Mouse (Mus musculus) MN1 (cell line): ENCODE measurements around the gene 4921524J17Rik.

ENCODE experiments used
- DNase-seq: peaks from one replicate; pipeline ENCODE4 v3.0.0-alpha.2; 2016; ENCODE audit warnings: low spot score

The 4921524J17Rik gene

GRCm38 (mm10) chr8:85441564-85441963 is 8.9 kb upstream of the 4921524J17Rik start:
- DNase-seq = no peak

DNA sequence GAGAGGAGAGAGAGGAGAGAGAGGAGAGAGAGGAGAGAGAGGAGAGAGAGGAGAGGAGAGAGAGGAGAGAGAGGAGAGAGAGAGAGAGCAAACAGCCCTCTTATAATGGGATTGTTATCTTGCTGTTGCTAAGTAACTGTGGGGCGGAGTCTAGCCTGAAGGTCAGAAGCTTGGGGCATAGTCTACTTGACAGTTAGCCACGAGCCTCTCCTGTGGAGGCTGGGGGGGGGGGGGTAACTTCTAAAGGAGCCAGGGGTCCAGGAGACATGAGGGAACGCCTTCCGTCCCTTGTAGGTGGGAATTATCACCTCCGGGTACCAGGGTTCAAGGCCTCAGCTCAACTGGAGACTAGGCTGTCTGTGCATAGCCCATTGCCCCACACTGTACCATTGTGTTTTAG is 3.1 kb upstream of the 4921524J17Rik start:
- no peak for DNase-seq

DNA sequence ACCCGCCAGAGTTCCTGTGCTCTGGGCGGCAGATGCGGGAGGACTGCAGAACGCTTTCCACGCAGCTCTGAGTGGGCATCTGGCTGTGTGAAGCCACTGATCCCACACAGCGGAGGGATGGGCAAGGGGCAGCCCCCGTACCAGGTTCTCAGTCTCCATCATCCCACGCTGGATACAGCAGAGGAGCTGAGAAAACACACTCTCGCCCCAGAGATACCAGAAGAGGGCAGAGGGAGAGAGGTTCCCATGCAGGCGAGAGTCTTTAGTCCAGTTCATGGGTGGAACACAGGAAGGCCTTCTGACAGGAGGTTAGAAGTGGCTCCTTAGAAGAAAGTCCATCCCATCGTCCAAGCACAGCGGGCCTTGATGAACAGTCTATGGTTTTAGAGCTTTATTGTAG is 2.2 kb upstream of the 4921524J17Rik start:
- DNase-seq = no peak

DNA sequence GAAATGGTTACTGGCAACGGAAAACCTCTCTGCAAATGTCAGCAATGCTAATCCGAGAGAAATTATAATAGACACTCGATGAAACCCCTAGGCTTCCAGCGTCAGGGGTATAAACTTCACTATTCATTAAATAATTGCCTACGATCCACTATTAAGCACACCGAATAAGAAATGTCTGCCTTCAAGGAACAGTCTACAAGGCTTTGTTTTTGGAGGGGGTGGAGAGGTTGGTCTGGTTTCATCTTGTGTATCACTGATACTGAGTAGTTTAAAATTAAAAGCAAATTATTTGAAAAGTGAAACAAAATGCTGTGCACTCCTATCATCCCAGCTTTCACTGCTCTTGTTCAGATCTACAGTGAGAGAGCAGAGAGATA is 372 bp upstream of the 4921524J17Rik start:
- no peak for DNase-seq

- peak; percentile 37 for DNase-seq
Observed at GRCm38 (mm10) chr8:85431281-85432167, 1.1 kb downstream of the 4921524J17Rik start.

GRCm38 (mm10) chr8:85430801-85431200 is 1.8 kb downstream of the 4921524J17Rik start:
- DNase-seq = peak; percentile 31

DNA sequence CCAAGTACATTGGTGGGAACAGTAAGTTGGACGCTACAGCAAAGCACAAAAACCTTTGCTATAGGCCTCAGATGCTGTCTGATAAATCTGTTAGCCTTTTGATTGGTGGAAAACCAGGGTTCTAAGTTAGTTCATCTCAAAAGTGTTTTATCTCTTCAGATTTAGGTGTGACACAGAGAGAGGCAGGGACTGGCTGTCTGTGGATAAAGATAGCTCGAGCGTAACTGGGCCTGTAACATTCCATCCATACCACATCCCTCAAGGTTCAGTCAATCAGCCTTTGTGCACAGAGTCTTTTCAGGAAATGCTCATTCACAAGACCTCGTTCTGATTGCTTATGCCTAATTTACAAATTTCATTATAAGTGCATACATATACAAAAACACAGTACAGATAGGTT is 3.4 kb downstream of the 4921524J17Rik start:
- DNase-seq = no peak

DNA sequence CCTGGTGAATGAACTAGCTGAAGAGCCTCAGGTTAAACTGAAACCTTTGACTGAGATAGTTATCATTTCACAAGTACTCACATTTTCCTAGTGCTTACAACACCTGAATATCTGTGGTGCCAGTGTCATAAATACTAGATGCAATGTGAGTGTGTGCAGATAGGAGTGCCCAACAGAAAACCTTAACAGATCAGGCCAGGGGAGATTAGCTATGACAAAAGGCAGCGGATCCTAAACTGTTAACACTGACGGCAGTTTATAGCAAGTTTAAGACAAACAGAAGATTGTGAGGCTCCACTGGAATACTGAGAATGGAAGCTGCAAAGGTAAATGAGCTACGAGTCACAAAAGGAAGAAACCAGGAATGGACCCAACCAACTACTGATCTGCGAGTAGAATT is 5.6 kb downstream of the 4921524J17Rik start:
- no peak for DNase-seq

GRCm38 (mm10) chr8:85421329-85421728 is 11.3 kb downstream of the 4921524J17Rik start:
- DNase-seq = no peak

DNA sequence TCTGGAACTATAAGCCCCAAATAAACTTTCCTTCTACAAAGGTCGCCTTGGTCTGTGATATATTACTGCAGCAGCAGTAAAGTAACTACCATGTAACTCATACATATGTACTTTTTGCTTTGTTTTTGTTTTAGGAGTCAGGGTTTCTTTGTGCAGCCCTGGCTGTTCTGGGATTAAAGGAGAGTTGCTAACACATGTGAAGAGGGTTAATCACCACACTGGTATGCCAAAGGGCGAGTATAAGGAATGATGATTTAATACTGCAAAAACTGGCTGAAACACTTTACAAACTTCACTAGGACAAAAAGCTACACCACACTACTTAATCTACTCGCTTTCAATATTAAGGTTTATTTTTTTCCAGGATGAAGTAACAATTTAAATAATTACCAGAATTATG is 24.1 kb downstream of the 4921524J17Rik start:
- DNase-seq = no peak

DNA sequence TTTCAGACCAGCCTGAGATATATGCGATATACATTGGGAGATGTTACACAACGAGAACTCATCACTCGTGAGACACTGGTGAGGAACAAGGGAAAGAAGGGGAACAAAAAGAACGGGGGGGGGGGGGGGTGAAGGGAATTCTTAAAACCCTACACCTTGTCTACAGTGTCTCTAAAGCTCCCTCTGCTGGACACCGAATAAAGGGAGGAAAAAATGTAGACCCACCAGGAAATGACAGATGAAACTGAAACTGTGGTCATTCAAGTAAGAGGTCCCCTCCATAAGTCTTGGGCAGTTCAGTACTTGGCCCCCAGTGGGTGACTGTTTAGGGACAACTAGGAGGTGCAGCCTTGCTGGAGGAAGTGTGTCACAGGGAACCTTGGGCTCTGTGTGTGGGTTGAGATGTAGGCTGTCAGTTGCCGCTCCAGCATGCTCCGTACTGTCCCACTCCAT is 24.6 kb downstream of the 4921524J17Rik start:
- DNase-seq = peak; percentile 67

- DNase-seq = no peak
Observed at GRCm38 (mm10) chr8:85405961-85406360, 26.7 kb downstream of the 4921524J17Rik start.

DNA sequence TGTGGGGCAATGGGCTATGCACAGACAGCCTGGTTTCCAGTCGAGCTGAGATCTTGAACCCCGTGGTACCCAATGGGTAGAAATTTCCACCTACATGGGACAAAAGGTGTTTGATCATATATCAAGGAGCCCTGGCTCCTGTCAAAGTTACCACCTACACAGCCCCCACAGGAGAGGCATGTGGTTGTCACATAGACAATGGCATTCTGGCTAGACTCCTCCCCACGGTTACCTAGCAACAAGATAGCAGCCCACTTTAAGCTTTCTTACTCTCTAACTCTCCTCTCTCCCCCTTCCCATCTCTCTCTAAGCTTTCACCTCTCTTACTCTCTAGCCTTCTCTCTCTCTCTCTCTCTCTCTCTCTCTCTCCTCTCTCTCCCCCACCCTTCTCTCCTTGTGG is 27.2 kb downstream of the 4921524J17Rik start:
- no peak for DNase-seq

DNA sequence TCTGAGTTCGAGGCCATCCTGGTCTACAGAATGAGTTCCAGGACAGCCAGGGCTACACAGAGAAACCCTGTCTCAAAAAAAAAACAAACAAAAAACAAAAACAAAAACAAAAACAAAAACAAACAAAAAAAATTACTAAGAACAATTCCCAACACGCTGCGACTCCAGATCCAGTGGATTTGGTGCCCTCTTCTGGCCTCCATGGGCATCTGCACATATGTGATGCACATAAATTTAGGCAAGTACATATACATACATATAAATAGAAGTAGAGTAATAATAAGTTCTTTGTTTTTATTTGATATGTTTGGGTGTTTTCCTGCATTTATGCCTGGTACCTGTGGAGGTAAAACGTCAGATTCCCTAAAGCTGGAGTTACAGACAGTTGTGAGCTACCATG is 34.1 kb downstream of the 4921524J17Rik start:
- no peak for DNase-seq

- DNase-seq = peak; percentile 17
Observed at GRCm38 (mm10) chr8:85397508-85397907, 35.1 kb downstream of the 4921524J17Rik start.

DNA sequence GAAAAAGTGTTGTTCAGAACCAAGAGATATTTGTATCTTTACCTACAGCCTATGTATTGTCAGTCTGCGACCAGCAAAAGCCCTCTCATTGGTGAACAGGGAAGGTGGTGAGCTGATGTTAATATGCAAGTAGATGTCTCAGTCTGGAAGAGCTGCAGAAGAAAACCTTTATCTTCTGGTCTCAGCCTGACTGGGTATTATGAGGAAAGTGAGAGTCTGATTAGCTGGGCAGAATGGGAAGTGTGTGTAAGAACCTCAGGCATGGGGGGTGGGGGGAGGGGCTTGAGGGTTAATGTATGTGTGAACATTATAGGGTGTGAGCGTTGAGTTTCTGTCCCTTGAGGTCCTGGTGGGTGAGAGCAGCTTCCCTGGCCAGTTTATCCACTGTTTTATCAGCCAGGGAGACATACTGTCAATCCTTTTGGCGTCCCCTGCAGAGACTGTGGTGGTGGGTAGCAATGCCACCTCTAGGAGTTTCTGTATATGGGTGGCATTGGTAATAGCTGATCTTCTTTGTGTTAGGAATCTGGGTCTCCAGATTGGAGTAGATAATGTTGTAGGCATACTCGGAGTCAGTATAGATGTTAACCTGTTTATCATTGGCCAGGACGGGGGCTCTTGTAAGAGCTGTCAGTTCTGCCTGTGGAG is 36.1 kb downstream of the 4921524J17Rik start:
- no peak for DNase-seq

DNA sequence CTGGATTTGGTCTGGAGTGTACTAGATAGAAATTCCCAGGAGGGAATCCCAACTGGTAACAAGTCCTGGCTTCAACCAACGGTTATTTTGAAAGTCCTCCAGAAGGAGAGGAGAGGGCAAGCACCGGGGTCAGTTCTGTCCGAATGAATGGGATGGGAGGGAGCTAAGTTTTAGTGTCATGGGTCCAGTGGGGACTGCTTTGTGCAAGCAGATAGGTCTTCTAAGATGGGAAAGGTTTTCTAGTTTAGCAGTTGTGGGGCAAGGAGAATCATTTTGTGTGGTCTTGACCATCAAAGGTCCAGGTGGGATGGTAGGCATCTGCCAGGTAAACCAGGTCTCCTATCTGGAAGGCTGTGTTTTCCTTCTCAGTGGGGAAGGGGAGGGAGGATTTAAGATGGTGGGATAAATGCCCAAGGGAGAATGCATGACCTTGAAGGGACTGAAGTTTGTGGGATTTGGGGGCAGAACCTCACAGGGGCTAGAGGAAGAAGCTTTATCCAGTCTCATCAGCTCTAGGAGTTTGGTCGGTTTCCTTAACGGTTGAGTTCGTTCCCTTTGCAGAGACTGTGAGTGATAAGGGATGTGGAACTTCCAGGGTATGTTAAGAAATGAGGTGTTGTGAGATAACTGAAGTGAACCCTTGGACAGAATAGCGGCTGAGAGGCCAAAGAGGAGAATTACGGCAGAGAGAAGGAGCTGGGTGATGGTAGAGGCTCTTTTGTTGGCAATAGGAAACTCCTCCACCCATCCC is 36.8 kb downstream of the 4921524J17Rik start:
- DNase-seq = no peak

DNA sequence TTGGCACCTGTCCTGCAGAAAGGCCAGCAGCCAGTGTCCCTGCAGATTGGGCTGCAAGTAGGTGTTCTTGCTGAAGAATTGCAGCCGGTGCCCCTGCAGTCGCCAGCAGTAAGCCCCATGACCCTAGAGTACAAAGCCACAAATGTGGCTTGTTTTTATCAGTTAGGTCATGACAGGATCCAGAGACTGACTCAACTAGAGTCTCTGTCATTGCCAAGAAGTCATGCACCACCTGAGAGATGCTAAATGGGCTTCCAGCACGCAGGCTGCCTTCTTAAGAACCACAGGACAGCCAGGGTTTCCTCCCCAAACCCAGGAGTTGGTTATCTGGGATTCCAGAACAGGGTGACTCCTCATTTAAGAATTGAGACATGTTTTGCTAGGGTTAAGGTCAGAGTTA is 37.6 kb downstream of the 4921524J17Rik start:
- DNase-seq = no peak

DNA sequence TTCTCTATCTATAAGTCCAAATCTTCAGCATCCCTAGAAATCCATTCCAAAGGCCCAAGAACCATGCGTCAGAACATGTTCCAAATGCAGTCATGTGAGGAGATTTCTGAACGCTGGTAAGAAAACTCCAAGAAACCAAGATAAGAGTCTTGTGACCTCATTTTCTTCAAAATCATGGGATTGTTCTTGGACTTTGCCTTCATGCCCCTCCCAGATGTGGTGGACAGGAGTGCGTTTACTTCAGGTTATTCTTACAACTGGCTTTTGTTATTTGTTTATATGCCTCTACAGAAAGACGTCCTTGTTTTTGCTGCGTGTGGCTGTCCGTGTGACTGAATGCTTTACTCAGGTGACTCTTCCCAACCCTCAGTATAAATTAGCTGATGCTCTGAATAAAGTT is 39.4 kb downstream of the 4921524J17Rik start:
- no peak for DNase-seq

- DNase-seq = no peak
Observed at GRCm38 (mm10) chr8:85391438-85391837, 41.2 kb downstream of the 4921524J17Rik start.

GRCm38 (mm10) chr8:85386205-85386604 is 46.4 kb downstream of the 4921524J17Rik start, which contains the start of gene Mylk3:
Mylk3 (minus strand) TSS chr8:85386345.
- DNase-seq = no peak

DNA sequence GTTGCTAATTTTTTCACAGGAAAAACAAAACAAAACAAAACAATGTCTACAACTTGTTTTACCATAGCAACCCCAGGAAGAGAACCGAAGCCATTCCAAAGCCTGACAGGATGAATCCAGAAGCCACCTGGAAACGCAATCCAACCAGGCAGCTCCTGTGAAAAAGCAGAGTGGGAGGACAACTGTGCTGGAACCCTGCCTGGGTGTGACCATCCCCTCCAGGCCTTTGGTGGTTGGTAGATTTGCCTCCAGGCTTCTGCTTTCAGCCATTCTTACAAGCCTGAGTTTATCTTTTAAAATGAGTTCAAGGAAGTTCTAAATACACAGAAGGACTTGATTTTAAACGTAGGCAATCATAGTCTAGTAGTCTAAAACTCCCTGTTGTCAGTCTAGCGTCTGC is 50.7 kb downstream of the 4921524J17Rik start:
- DNase-seq = no peak

DNA sequence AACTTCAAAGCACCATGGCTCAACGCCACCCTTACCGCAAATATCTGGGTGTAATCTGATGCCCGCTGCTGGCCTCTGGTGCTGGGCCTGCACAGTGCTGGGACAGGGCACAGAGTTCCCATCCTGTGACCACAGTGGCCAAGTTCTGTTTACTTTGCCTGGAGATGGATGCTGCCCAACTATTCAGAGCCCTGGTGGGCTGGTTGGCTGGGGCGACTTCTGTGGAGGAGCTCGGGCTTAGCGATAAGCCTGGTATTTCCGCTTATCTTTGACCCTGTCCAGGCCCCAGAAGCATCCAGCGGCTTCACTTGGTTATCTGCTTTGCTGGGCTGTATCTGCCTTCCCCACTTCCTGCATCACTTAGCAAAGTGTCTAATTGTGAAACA is 51.8 kb downstream of the 4921524J17Rik start:
- DNase-seq = peak; percentile 12
